Comparison of ENCODE assay signal across 7 mouse cellular contexts in genomic region chr11:3292062-3292421, GRCm38 (mm10). TPM values are rescaled to one million over a fixed set of nuclear protein-coding genes. Genes with fewer than 3 reads are reported as not detected.
A peak's percentile ranks its signal among the peaks of the same experiment; 100 is the strongest.
DNase-seq lines count a peak whose midpoint lies in the region; ATAC-seq and TF ChIP-seq lines count a peak whose summit lies in the region.

No protein-coding gene starts in this region.

- H3K4me3 ChIP-seq in E14TG2a.4 (replicated peaks; ENCODE audit: low read length): peak overlapping the region; percentile 94
- H3K4me3 ChIP-seq in embryonic facial prominence, embryonic 12.5 days: peak overlapping the region; percentile 85
- peak overlapping the region; percentile 68 for H3K4me3 ChIP-seq in heart, postnatal 0 days (ENCODE audit: low read depth, low read length)

- TF ChIP-seq CTCF in E14TG2a.4 (conservative IDR thresholded peaks at IDR 0.05; ENCODE audit: low read length): no peak
- TF ChIP-seq CTCF in heart, postnatal 0 days (IDR thresholded peaks at IDR 0.05; ENCODE audit: low read depth): no peak

- peak; percentile 92 for DNase-seq in ZHBTc4 (ENCODE audit: low read depth, low spot score)
- peak; percentile 29 for DNase-seq in heart, postnatal 0 days (ENCODE audit: low spot score)
- DNase-seq in kidney, postnatal 36 days: peak; percentile 56 to 67
- peak; percentile 49 for DNase-seq in splenic B cell, adult 2 months (ENCODE audit: low read depth, low spot score)

- no peaks in the 10 kb centered on the region for H3K27me3 ChIP-seq in E14TG2a.4 (ENCODE audit: insufficient read depth, low read length)
- no peaks in the 10 kb centered on the region for H3K27me3 ChIP-seq in embryonic facial prominence, embryonic 12.5 days
- no peaks in the 10 kb centered on the region for H3K27me3 ChIP-seq in heart, postnatal 0 days (ENCODE audit: control insufficient read depth, insufficient read depth, low read length)
- H3K27me3 ChIP-seq in splenic B cell, adult 2 months (ENCODE audit: control insufficient read depth, insufficient read depth, low read length, poor library complexity, severe bottlenecking): no peaks in the 10 kb centered on the region

- 0% methylated on average over 8 of the region's 8 CpGs for WGBS in embryonic facial prominence, embryonic 12.5 days
- WGBS in heart, postnatal 0 days: 0% methylated on average over 8 of the region's 8 CpGs

- peaks cover 57% of the 10 kb centered on the region for H3K36me3 ChIP-seq in E14TG2a.4 (ENCODE audit: insufficient read depth, low read length)
- H3K36me3 ChIP-seq in embryonic facial prominence, embryonic 12.5 days: peaks cover 38% of the 10 kb centered on the region
- H3K36me3 ChIP-seq in heart, postnatal 0 days (replicated peaks; ENCODE audit: control insufficient read depth, insufficient read depth, low read length): peaks cover 38% of the 10 kb centered on the region
- peaks cover 2% of the 10 kb centered on the region; the same call in 1 of the 2 replicates for H3K36me3 ChIP-seq in splenic B cell, adult 2 months (ENCODE audit: control insufficient read depth, insufficient read depth, low read length, poor library complexity, severe bottlenecking)

- no peak for TF ChIP-seq EP300 in heart, postnatal 0 days (IDR thresholded peaks at IDR 0.05; ENCODE audit: low read depth)

- 0 out of 2 replicates have a peak, but pooled peaks have one; percentile 9 for ATAC-seq in embryonic facial prominence, embryonic 12.5 days (ENCODE audit: insufficient number of reproducible peaks, insufficient read depth, low FRiP score, low TSS enrichment)
- no peak for ATAC-seq in heart, postnatal 0 days (ENCODE audit: insufficient read depth, low read depth)
- peak; percentile 12; the same call in 1 of the 2 replicates for ATAC-seq in megakaryocyte-erythroid progenitor cell, adult 5-6 weeks (replicated peaks; ENCODE audit: low FRiP score, low TSS enrichment, poor library complexity, severe bottlenecking)

- H3K4me1 ChIP-seq in E14TG2a.4 (replicated peaks; ENCODE audit: low read depth, low read length): peaks cover 55% of the 10 kb centered on the region
- peaks cover 42% of the 10 kb centered on the region for H3K4me1 ChIP-seq in embryonic facial prominence, embryonic 12.5 days
- H3K4me1 ChIP-seq in heart, postnatal 0 days (ENCODE audit: control insufficient read depth, insufficient read depth): peaks cover 33% of the 10 kb centered on the region

- H3K9ac ChIP-seq in embryonic facial prominence, embryonic 12.5 days: peak overlapping the region; percentile 96
- H3K9ac ChIP-seq in heart, postnatal 0 days (replicated peaks; ENCODE audit: low read depth, low read length): peak overlapping the region; percentile 69

- H3K27ac ChIP-seq in embryonic facial prominence, embryonic 12.5 days: peak overlapping the region; percentile 100
- H3K27ac ChIP-seq in heart, postnatal 0 days (ENCODE audit: low read depth): peak overlapping the region; percentile 98

- H3K9me3 ChIP-seq in E14TG2a.4 (ENCODE audit: low read length): no peaks in the 10 kb centered on the region
- no peaks in the 10 kb centered on the region for H3K9me3 ChIP-seq in embryonic facial prominence, embryonic 12.5 days
- no peaks in the 10 kb centered on the region for H3K9me3 ChIP-seq in heart, postnatal 0 days (replicated peaks; ENCODE audit: control insufficient read depth, low read length)

- peak overlapping the region; percentile 98 for H3K4me2 ChIP-seq in embryonic facial prominence, embryonic 12.5 days (replicated peaks)
- H3K4me2 ChIP-seq in heart, postnatal 0 days (ENCODE audit: low read depth, low read length): peak overlapping the region; percentile 97

RNA-seq across cellular contexts. Expression of gene Patz1, which starts 3.4 kb away (rescaled TPM):
- polyA plus RNA-seq in embryonic facial prominence, embryonic 12.5 days (2016; fragmentation: Nextera tagmentation; extraction: Ambion mirVana): 84.3 and 85.3 TPM in 2 replicates
- total RNA-seq in heart, postnatal 0 days (2014; rRNA removed; ENCODE audit: low replicate concordance): 35.6 and 56.8 TPM in 2 replicates
- polyA plus RNA-seq in heart, postnatal 0 days (2015; fragmentation: Nextera tagmentation; extraction: Ambion mirVana): 13.1 and 14.0 TPM in 2 replicates
- 89.5 and 92.4 TPM in 2 replicates for total RNA-seq in megakaryocyte-erythroid progenitor cell, adult 5-6 weeks (2014; fragmentation: Nextera tagmentation)
- total RNA-seq in megakaryocyte-erythroid progenitor cell, adult 5-6 weeks (2017): 64.2 and 78.3 TPM in 2 replicates

RNA-seq across cellular contexts. Expression of gene Drg1, which starts 25.8 kb away (rescaled TPM):
- polyA plus RNA-seq in embryonic facial prominence, embryonic 12.5 days (2016; fragmentation: Nextera tagmentation; extraction: Ambion mirVana): 217 and 229 TPM in 2 replicates
- total RNA-seq in heart, postnatal 0 days (2014; rRNA removed; ENCODE audit: low replicate concordance): 52.8 and 55.1 TPM in 2 replicates
- 128 and 134 TPM in 2 replicates for polyA plus RNA-seq in heart, postnatal 0 days (2015; fragmentation: Nextera tagmentation; extraction: Ambion mirVana)
- total RNA-seq in megakaryocyte-erythroid progenitor cell, adult 5-6 weeks (2014; fragmentation: Nextera tagmentation): 178 and 211 TPM in 2 replicates
- total RNA-seq in megakaryocyte-erythroid progenitor cell, adult 5-6 weeks (2017): 230 and 276 TPM in 2 replicates

RNA-seq across cellular contexts. Expression of gene Pik3ip1, which starts 38.2 kb away (rescaled TPM):
- 12.4 and 15.1 TPM in 2 replicates for polyA plus RNA-seq in embryonic facial prominence, embryonic 12.5 days (2016; fragmentation: Nextera tagmentation; extraction: Ambion mirVana)
- total RNA-seq in heart, postnatal 0 days (2014; rRNA removed; ENCODE audit: low replicate concordance): 22.3 and 57.6 TPM in 2 replicates
- 44.7 and 65.9 TPM in 2 replicates for polyA plus RNA-seq in heart, postnatal 0 days (2015; fragmentation: Nextera tagmentation; extraction: Ambion mirVana)
- total RNA-seq in megakaryocyte-erythroid progenitor cell, adult 5-6 weeks (2014; fragmentation: Nextera tagmentation): 8.3 and 20.5 TPM in 2 replicates
- 17.5 and 28.1 TPM in 2 replicates for total RNA-seq in megakaryocyte-erythroid progenitor cell, adult 5-6 weeks (2017)

Comparison
In these comparisons a context has a peak if more than half of its experiments do, and no peak if none do; other contexts are left out.
1. DNase-seq: peak in every context shown above with its lines; median percentile 92 in ZHBTc4; 62 in kidney, postnatal 36 days; 49 in splenic B cell, adult 2 months; 29 in heart, postnatal 0 days.